Mouse (Mus musculus) heart, embryonic 12.5 days (tissue): ENCODE measurements around the gene Ripk1. TPM values are rescaled to one million over a fixed set of nuclear protein-coding genes. Genes with fewer than 3 reads are reported as not detected.

Experiments
- ATAC-seq: fragments of 200-750 bp; cut with Nextera tagmentation; 2 replicates; pipeline ENCODE4 v1.8.0; 2017; ENCODE audit warnings: moderate TSS enrichment, moderate library complexity; ENCODE audit not compliant: insufficient number of reproducible peaks, low FRiP score
- H3K27ac ChIP-seq: fragments of 300-500 bp; sonication (generic); 2 replicates; pipeline ENCODE4 v1.5.1; 2016; ENCODE audit warnings: mild to moderate bottlenecking, moderate library complexity; ENCODE audit not compliant: poor library complexity, severe bottlenecking
- H3K27me3 ChIP-seq: fragments of 300-500 bp; sonication (generic); replicated peaks from 2 replicates; pipeline ENCODE4 v1.6.1; 2016; ENCODE audit warnings: mild to moderate bottlenecking, moderate library complexity
- H3K36me3 ChIP-seq: fragments of 300-500 bp; sonication (generic); 2 replicates; pipeline ENCODE4 v1.6.1; 2016; ENCODE audit warnings: mild to moderate bottlenecking, moderate library complexity
- H3K4me1 ChIP-seq: fragments of 300-500 bp; sonication (generic); replicated peaks from 2 replicates; pipeline ENCODE4 v1.6.1; 2016; ENCODE audit warnings: mild to moderate bottlenecking
- H3K4me2 ChIP-seq: fragments of 300-500 bp; sonication (generic); 2 replicates; pipeline ENCODE4 v1.6.1; 2016; ENCODE audit warnings: mild to moderate bottlenecking, moderate library complexity
- H3K4me3 ChIP-seq: fragments of 300-500 bp; sonication (generic); 2 replicates; pipeline ENCODE4 v1.5.1; 2016; ENCODE audit warnings: mild to moderate bottlenecking
- H3K9ac ChIP-seq: fragments of 300-500 bp; sonication (generic); 2 replicates; pipeline ENCODE4 v1.6.1; 2016; ENCODE audit warnings: mild to moderate bottlenecking, moderate library complexity
- H3K9me3 ChIP-seq: fragments of 300-500 bp; sonication (generic); replicated peaks from 2 replicates; pipeline ENCODE4 v1.6.1; 2016; ENCODE audit warnings: mild to moderate bottlenecking, moderate library complexity
- WGBS: fragments of 180-500 bp; shearing (Covaris S2); methylation state at CpG from one replicate; pipeline ENCODE4 v1.1.7; 2016; 5-methylcytosine and 5-hydroxymethylcytosine counted together
- polyA plus RNA-seq: library from polyadenylated mRNA; unstranded; fragments of >200 nt; fragmentation: Nextera tagmentation; extraction: Ambion mirVana; gene quantifications from 2 replicates; pipeline ENCODE4 v1.2.1, GENCODE M21; 2016

The Ripk1 gene
- polyA plus RNA-seq, 1 experiment from 2014 or later = 12.1 TPM

DNA sequence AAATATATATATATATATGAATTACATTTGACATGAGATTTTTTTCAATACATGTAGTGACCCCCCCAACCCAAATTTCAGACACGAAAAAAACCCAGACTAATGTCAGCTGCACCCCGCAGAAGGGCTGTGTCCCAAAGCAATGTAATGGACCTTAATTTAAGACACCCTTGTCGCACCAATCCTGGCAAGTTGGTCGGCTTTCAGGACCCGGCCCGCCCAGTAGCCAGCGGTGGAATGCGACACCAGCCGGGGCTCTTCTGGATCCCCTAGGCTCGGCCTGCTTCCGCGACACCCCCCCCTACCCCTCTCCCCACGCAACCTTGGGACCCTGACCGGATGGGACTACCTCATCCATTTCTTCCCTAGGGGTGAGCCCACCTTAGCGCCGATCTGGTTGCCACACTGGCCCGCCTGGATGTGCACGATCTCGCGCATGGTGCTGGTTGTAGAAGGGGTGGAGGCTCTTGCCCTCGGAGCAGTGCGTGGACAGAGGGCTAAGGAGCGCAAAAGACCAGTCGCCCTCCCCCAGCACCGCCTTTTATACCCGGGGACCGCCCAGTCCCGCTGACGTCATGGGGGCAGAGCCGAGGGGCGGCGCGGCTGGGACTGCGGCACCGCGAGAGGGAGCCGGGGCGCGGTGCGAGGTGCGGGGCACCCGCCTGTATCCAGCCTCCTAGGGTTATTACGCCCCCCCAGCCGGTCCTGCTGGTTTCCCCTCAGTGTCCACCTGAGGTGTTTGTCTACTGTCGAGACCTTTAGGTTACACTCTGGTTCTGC, 75.5 kb downstream of the Ripk1 start, which contains the start of gene Tubb2a:
TSS of gene Tubb2a (minus strand) at position 516 of the 780 bp plus-strand sequence.
- H3K27ac ChIP-seq = no peak within 1 kb of the TSS; the same call in 1 of the 2 replicates
- H3K36me3 ChIP-seq = peaks cover 16% of the 10 kb centered on the region
- under 1% methylated on average over 45 of the region's 45 CpGs for WGBS
- peaks cover 13% of the 10 kb centered on the region for H3K4me1 ChIP-seq
- H3K4me2 ChIP-seq = peak within 1 kb of the TSS; percentile 92
- no peaks in the 10 kb centered on the region for H3K27me3 ChIP-seq
- H3K9ac ChIP-seq = peak within 1 kb of the TSS; percentile 80
- H3K4me3 ChIP-seq = peak within 1 kb of the TSS; percentile 72
- H3K9me3 ChIP-seq = no peaks in the 10 kb centered on the region
- ATAC-seq = peak; percentile 93

DNA sequence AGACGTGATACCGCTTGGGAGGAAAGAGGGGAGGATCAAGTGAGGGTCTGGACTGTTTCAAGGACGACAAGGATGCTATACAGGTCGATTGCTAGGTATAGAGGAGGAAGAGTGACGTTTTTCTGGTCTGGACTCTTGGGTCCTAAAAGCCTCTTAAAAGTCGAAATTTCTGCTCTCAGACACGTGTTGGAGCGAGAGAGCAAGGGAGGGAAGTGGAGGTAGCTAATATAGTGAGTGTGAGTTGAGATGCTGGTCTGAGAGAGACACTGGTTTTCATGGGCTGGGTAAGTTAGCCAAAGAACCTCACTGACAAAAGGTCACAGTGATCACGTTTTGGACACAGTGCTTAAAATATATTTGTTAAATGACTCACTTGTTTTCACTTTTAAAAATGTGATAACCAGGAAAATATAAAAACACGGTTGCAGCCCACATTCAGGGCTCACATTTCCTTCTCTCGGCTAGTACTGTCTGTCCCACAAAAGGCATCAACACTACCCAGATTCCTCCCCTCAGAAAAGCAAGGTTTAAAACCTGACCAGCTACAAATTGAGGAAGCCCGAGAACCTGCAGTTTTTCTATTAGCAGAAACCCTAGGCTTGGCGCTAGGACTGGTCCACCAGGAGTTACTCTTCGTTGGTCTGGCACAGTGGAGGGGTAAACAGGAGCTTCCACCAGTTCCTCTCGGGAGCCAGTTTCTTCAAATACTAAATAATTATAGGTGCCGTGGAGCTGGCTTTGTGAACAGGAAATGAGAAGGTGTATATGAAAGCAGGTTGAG, 76.5 kb downstream of the Ripk1 start:
- Histone ChIP-seq H3K27me3 (no peaks in the 10 kb centered on the region), H3K27ac (no peak overlapping the region), H3K9me3 (no peaks in the 10 kb centered on the region), H3K4me2 (peak overlapping the region; percentile 92), H3K36me3 (peaks cover 14% of the 10 kb centered on the region), H3K4me1 (peaks cover 10% of the 10 kb centered on the region), H3K9ac (peak overlapping the region; percentile 80; the same call in 1 of the 2 replicates), H3K4me3 (peak overlapping the region; percentile 72)
- no peak; the same call in 1 of the 2 replicates for ATAC-seq
- 38% methylated on average over 16 of the region's 16 CpGs for WGBS

DNA sequence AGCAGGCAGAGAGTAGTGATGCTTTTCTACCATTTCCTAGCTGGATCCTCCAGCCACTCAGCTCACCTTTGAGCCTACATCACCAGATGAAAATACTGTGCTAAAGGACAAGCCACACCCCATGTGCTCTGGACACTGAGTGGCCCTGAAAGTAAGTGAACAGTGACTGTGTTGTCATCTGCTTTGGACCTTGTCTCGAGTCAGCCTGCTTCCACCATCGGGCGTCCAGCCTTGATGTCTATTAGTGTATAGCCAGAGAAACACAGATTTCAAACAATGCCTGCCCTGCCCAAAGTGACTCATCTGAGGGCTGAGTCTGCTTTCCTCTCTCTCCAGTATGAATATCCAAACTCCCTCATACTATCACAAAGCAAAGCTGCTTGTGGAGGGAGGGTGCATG, 77.6 kb downstream of the Ripk1 start:
- Histone ChIP-seq H3K9me3 (no peaks in the 10 kb centered on the region), H3K4me2 (no peak overlapping the region), H3K27me3 (no peaks in the 10 kb centered on the region), H3K4me1 (peaks cover 10% of the 10 kb centered on the region), H3K4me3 (no peak overlapping the region), H3K36me3 (peaks cover 10% of the 10 kb centered on the region), H3K27ac (no peak overlapping the region), H3K9ac (no peak overlapping the region)
- WGBS = 64% methylated on average over 3 of the region's 3 CpGs
- ATAC-seq = no peak

DNA sequence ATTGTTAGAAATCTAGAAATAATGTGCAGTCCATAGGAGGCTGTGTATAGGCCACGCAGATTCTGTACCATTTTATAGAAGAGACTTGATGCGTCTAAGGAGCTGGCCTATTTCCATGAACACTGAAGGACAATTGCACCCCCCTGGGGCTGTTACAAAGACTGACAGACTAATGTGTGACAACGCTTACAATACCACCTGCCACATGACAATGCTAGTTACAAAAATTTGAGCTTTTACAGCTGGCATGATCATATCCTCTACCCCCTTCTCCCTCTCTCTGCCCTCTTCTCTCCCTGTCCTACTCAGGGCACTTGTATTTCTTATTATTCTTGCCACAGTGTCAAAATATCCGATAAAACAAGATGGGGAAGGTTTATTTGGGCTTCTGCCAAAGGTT, 79.8 kb downstream of the Ripk1 start:
- 86% methylated on average over 4 of the region's 4 CpGs for WGBS
- H3K4me1 ChIP-seq = peaks cover 7% of the 10 kb centered on the region
- no peaks in the 10 kb centered on the region for H3K9me3 ChIP-seq
- H3K36me3 ChIP-seq = no peaks in the 10 kb centered on the region
- H3K27ac ChIP-seq = no peak overlapping the region
- no peak overlapping the region for H3K4me3 ChIP-seq
- H3K27me3 ChIP-seq = no peaks in the 10 kb centered on the region
- no peak for ATAC-seq
- no peak overlapping the region for H3K4me2 ChIP-seq
- no peak overlapping the region for H3K9ac ChIP-seq

DNA sequence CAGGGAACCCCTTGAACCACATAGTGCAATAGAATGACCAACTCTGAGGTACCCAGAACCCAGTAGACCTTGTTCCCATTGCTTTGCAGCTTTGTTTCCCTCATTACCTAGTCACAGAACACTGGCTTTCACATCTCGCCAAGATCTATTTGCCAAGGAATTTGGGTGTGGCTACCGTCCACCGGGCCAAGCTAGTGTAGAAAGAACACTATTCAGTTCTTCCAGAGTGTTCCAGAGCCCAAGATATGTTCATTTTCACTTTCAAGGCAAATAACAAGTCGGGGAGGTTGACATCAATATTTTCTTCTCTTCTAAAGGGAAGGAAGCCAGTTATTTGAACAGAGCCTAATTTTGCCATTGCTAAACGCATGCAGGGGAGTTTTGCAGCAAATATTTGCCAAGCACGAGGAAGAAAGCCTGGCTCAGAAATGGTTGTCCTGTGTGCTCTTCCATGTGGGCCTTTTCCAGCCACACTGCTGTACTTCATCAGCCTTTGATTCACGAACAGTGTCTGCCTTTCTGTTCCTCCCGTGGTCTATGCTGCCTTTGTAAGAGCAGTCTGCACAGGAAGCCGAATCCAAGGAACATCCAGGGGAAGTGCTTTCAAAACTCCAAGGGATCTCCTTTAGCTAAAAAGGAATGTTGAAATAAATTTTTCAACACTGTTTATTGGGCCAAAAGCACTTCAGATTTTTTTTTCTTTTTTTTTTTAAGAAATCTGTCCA, 82.0 kb downstream of the Ripk1 start:
- H3K4me2 ChIP-seq = no peak overlapping the region
- H3K36me3 ChIP-seq = no peaks in the 10 kb centered on the region
- no peak overlapping the region for H3K27ac ChIP-seq
- H3K9ac ChIP-seq = no peak overlapping the region
- WGBS = 62% methylated on average over 9 of the region's 9 CpGs
- no peaks in the 10 kb centered on the region for H3K9me3 ChIP-seq
- no peak for ATAC-seq
- H3K4me3 ChIP-seq = no peak overlapping the region
- no peaks in the 10 kb centered on the region for H3K27me3 ChIP-seq
- H3K4me1 ChIP-seq = peaks cover 22% of the 10 kb centered on the region

Other genes with a start within 250 kb of the Ripk1 start
- gene Serpinb6e, start 159.0 kb upstream of the Ripk1 start, polyA plus RNA-seq = not detected in 2 replicates
- gene Serpinb6c, start 96.7 kb upstream of the Ripk1 start, polyA plus RNA-seq = not detected in 2 replicates
- gene Nqo2, start 37.7 kb upstream of the Ripk1 start, polyA plus RNA-seq = 27.4 and 28.9 TPM in 2 replicates
- 46.5 and 47.8 TPM in 2 replicates for gene Serpinb6a, start 431 bp downstream of the Ripk1 start, polyA plus RNA-seq
- 44.4 and 50.5 TPM in 2 replicates for gene Bphl, start 35.2 kb downstream of the Ripk1 start, polyA plus RNA-seq
- gene Tubb2a, start 75.6 kb downstream of the Ripk1 start, polyA plus RNA-seq = 111 and 117 TPM in 2 replicates
- 24.2 and 28.8 TPM in 2 replicates for gene Tubb2b, start 128.1 kb downstream of the Ripk1 start, polyA plus RNA-seq
- 76.9 and 78.8 TPM in 2 replicates for gene Psmg4, start 160.6 kb downstream of the Ripk1 start, polyA plus RNA-seq